7 mouse cellular contexts compared by ENCODE assay signal in the genomic region with DNA sequence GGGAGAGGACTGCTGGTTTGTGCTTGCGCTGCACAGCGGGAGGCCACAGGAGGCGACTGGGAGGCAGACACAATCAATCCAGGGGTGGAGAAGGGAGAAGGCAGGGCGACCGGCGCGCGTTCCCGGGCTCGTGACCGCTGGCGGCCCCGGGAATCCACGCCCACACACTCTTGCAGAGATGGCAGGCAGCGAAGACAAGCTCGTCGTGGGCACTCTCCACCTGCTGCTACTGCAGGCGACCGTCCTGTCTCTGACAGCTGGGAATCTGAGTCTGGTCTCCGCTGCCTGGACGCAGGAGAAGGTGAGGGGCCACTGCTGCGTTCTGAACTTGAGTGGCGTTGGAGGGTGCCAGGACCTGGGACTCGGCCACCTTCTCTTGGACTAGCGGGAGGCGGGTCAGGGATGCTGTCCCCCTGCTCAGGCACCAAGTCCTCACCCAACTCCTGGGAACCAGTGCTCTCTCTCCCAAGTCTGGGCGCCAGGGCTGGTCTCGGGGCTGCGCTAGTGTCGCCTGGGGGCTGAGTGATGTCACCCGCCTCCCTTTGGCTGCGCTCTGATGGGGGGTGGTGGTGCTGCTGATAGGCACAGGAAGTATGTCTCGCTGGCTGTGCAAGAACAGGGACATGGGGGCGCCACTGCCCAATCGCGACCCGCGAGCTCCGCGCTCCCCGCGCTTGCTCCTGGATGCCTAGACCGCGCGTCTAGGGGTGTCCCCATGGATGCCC. TPM values are rescaled to one million over a fixed set of nuclear protein-coding genes. Genes with fewer than 3 reads are reported as not detected.
A peak's percentile ranks its signal among the peaks of the same experiment; 100 is the strongest.
DNase-seq lines count a peak whose midpoint lies in the region; ATAC-seq and TF ChIP-seq lines count a peak whose summit lies in the region.

No protein-coding gene starts in this region.

- H3K27me3 ChIP-seq in limb, embryonic 11.5 days (ENCODE audit: control insufficient read depth, insufficient read depth, low read length) = peaks cover 6% of the 10 kb centered on the region
- peaks cover 10% of the 10 kb centered on the region for H3K27me3 ChIP-seq in midbrain, embryonic 12.5 days
- no peaks in the 10 kb centered on the region; the same call in 1 of the 2 replicates for H3K27me3 ChIP-seq in small intestine, adult 2 months (ENCODE audit: control insufficient read depth, insufficient read depth, low read length)

- no peaks in the 10 kb centered on the region for H3K36me3 ChIP-seq in limb, embryonic 11.5 days (ENCODE audit: control insufficient read depth, insufficient read depth, low read length)
- no peaks in the 10 kb centered on the region for H3K36me3 ChIP-seq in midbrain, embryonic 12.5 days
- H3K36me3 ChIP-seq in small intestine, adult 2 months (ENCODE audit: control insufficient read depth, insufficient read depth, low read length) = no peaks in the 10 kb centered on the region

- ATAC-seq in limb, embryonic 11.5 days (ENCODE audit: insufficient number of reproducible peaks, low FRiP score, low TSS enrichment, low read depth) = peak; percentile 60; the same call in 1 of the 2 replicates
- peak; percentile 94 for ATAC-seq in midbrain, embryonic 12.5 days (ENCODE audit: low FRiP score, low read depth)

- peak overlapping the region; percentile 96 for H3K4me2 ChIP-seq in limb, embryonic 11.5 days (ENCODE audit: low read depth, severe bottlenecking)
- H3K4me2 ChIP-seq in midbrain, embryonic 12.5 days (replicated peaks) = peak overlapping the region; percentile 98

- TF ChIP-seq CTCF in small intestine, adult 2 months (IDR thresholded peaks at IDR 0.05; ENCODE audit: extremely low read depth, insufficient read length, insufficient replicate concordance, low read depth, low read length) = no peak

- under 1% methylated on average over 45 of the region's 45 CpGs for WGBS in limb, embryonic 11.5 days
- WGBS in midbrain, embryonic 12.5 days = under 1% methylated on average over 45 of the region's 45 CpGs
- WGBS in small intestine, adult 2 months = 1% methylated on average over 45 of the region's 45 CpGs

- peak overlapping the region; percentile 40 for H3K4me3 ChIP-seq in limb, embryonic 11.5 days (ENCODE audit: low read depth, low read length)
- peak overlapping the region; percentile 63 for H3K4me3 ChIP-seq in midbrain, embryonic 12.5 days
- H3K4me3 ChIP-seq in small intestine, adult 2 months (ENCODE audit: low read depth, low read length) = peak overlapping the region; percentile 62

- TF ChIP-seq POLR2A in small intestine, adult 2 months (IDR thresholded peaks at IDR 0.05; ENCODE audit: low read depth, low read length) = no peak

- no peaks in the 10 kb centered on the region for H3K9me3 ChIP-seq in limb, embryonic 11.5 days (ENCODE audit: control insufficient read depth, low read length)
- no peaks in the 10 kb centered on the region for H3K9me3 ChIP-seq in midbrain, embryonic 12.5 days

- peak overlapping the region; percentile 54 for H3K9ac ChIP-seq in limb, embryonic 11.5 days (ENCODE audit: low read length)
- H3K9ac ChIP-seq in midbrain, embryonic 12.5 days (replicated peaks) = peak overlapping the region; percentile 63

- peak; percentile 76 for DNase-seq in adrenal gland, postnatal 10 days
- DNase-seq in embryo, embryonic 11.5 days (ENCODE audit: low read depth, low spot score) = peak; percentile 31
- DNase-seq in heart, adult 11 months = peak; percentile 96
- DNase-seq in kidney, adult 11 months = peak; percentile 35
- peak; percentile 71 for DNase-seq in limb, embryonic 11.5 days (ENCODE audit: low spot score)

- H3K4me1 ChIP-seq in limb, embryonic 11.5 days (ENCODE audit: control insufficient read depth, insufficient read depth, low read length) = no peaks in the 10 kb centered on the region; the same call in 1 of the 2 replicates
- 0 out of 2 replicates have a peak, but pooled peaks cover 2% of the 10 kb centered on the region for H3K4me1 ChIP-seq in midbrain, embryonic 12.5 days
- H3K4me1 ChIP-seq in small intestine, adult 2 months (ENCODE audit: control insufficient read depth, insufficient read depth, insufficient read length, low read length) = 0 out of 2 replicates have a peak, but pooled peaks cover 4% of the 10 kb centered on the region

- H3K27ac ChIP-seq in limb, embryonic 11.5 days (replicated peaks; ENCODE audit: low read depth, low read length) = no peak overlapping the region
- H3K27ac ChIP-seq in midbrain, embryonic 12.5 days (replicated peaks) = peak overlapping the region; percentile 43; the same call in 1 of the 2 replicates
- H3K27ac ChIP-seq in small intestine, adult 2 months (ENCODE audit: insufficient read depth, low read depth, low read length) = no peak overlapping the region

RNA-seq across cellular contexts. Expression of a gene that starts 0.5 kb away (rescaled TPM):
- total RNA-seq in adrenal gland, postnatal 10 days (2021) = 10 to 100 TPM; 17.7 to 24.7 TPM
- 1.7 and 2.1 TPM in 2 replicates for polyA plus RNA-seq in limb, embryonic 11.5 days (2014; fragmentation: Nextera tagmentation; extraction: Ambion mirVana)
- 7.9 and 9.8 TPM in 2 replicates for polyA plus RNA-seq in midbrain, embryonic 12.5 days (2016; fragmentation: Nextera tagmentation; extraction: Ambion mirVana)
- polyA plus RNA-seq in small intestine, adult 2 months (2012; rRNA removed) = 1.8 and 2.3 TPM in 2 replicates

RNA-seq across cellular contexts. Expression of a gene that starts 31.6 kb away (rescaled TPM):
- 10 to 100 TPM; 39.3 to 43.6 TPM for total RNA-seq in adrenal gland, postnatal 10 days (2021)
- polyA plus RNA-seq in limb, embryonic 11.5 days (2014; fragmentation: Nextera tagmentation; extraction: Ambion mirVana) = 53.8 and 55.4 TPM in 2 replicates
- polyA plus RNA-seq in midbrain, embryonic 12.5 days (2016; fragmentation: Nextera tagmentation; extraction: Ambion mirVana) = 43.0 and 43.1 TPM in 2 replicates
- 1.5 and 1.6 TPM in 2 replicates for polyA plus RNA-seq in small intestine, adult 2 months (2012; rRNA removed)

Comparison
In these comparisons a context has a peak if more than half of its experiments do, and no peak if none do; other contexts are left out.
1. DNase-seq: peak in every context shown above with its lines; median percentile 96 in heart, adult 11 months; 76 in adrenal gland, postnatal 10 days; 71 in limb, embryonic 11.5 days; 35 in kidney, adult 11 months; 31 in embryo, embryonic 11.5 days.
2. RNA of a gene that starts 31.6 kb away (polyA plus RNA-seq): 53.8 to 55.4 TPM in limb, embryonic 11.5 days and 43.0 to 43.1 TPM in midbrain, embryonic 12.5 days; 1.5 to 1.6 TPM in small intestine, adult 2 months; every median in the first group is over 10 times any median in the second.
3. Peak in every context shown above with its lines, with median percentiles within 50 percentile points of each other: H3K4me3 ChIP-seq.